ENCODE assay signal across 8 mouse cellular contexts in genomic region chr6:30546571-30547273, GRCm38 (mm10). TPM values are rescaled to one million over a fixed set of nuclear protein-coding genes. Genes with fewer than 3 reads are reported as not detected.
A peak's percentile ranks its signal among the peaks of the same experiment; 100 is the strongest.
DNase-seq lines count a peak whose midpoint lies in the region; ATAC-seq and TF ChIP-seq lines count a peak whose summit lies in the region.

No protein-coding gene starts in this region.

- TF ChIP-seq CTCF in lung, postnatal 0 days (IDR thresholded peaks at IDR 0.05) = no peak

- H3K27me3 ChIP-seq in hindbrain, embryonic 12.5 days = no peaks in the 10 kb centered on the region
- no peaks in the 10 kb centered on the region for H3K27me3 ChIP-seq in lung, postnatal 0 days (replicated peaks; ENCODE audit: insufficient read depth, low read length)

- peaks cover 40% of the 10 kb centered on the region for H3K4me1 ChIP-seq in hindbrain, embryonic 12.5 days
- no peaks in the 10 kb centered on the region for H3K4me1 ChIP-seq in lung, postnatal 0 days (ENCODE audit: insufficient read depth, low read depth, low read length)

- H3K27ac ChIP-seq in hindbrain, embryonic 12.5 days = peak overlapping the region; percentile 94
- H3K27ac ChIP-seq in lung, postnatal 0 days (ENCODE audit: low read length) = peak overlapping the region; percentile 11; the same call in 1 of the 2 replicates

- DNase-seq in kidney, postnatal 14 days = peak; percentile 37
- no peak for DNase-seq in kidney, postnatal 25 days
- peak; percentile 69 for DNase-seq in R1 (ENCODE audit: low read depth, low spot score)
- DNase-seq in embryo, embryonic 10.5 days (ENCODE audit: low spot score) = peak; percentile 82
- peak; percentile 71 for DNase-seq in lung, postnatal 0 days (ENCODE audit: low spot score)
- no peak for DNase-seq in gastrocnemius, postnatal 36 days

- H3K4me2 ChIP-seq in hindbrain, embryonic 12.5 days (replicated peaks) = peak overlapping the region; percentile 41
- peak overlapping the region; percentile 59 for H3K4me2 ChIP-seq in lung, postnatal 0 days (replicated peaks; ENCODE audit: low read depth, low read length)

- H3K9me3 ChIP-seq in hindbrain, embryonic 12.5 days (replicated peaks) = no peaks in the 10 kb centered on the region
- H3K9me3 ChIP-seq in lung, postnatal 0 days (ENCODE audit: low read length) = no peaks in the 10 kb centered on the region

- H3K4me3 ChIP-seq in hindbrain, embryonic 12.5 days = peak overlapping the region; percentile 15; the same call in 1 of the 2 replicates
- H3K4me3 ChIP-seq in lung, postnatal 0 days (ENCODE audit: low read depth, low read length) = peak overlapping the region; percentile 31

- WGBS in hindbrain, embryonic 12.5 days = 8% methylated on average over 17 of the region's 17 CpGs
- 15% methylated on average over 17 of the region's 17 CpGs for WGBS in lung, postnatal 0 days

- TF ChIP-seq EP300 in lung, postnatal 0 days (IDR thresholded peaks at IDR 0.05) = no peak

- intact Hi-C loops in gastrocnemius, postnatal 36 days (cut with DNase I) = loop anchor here (10.0 kb wide), 1 partner anchor 128 kb away; no protein-coding TSS in a partner anchor

- ATAC-seq in hindbrain, embryonic 12.5 days (ENCODE audit: low FRiP score) = peak; percentile 63
- peak; percentile 65 for ATAC-seq in lung, postnatal 0 days
- ATAC-seq in neutrophil, adult 5-6 weeks (ENCODE audit: extremely low read depth, insufficient number of reproducible peaks, low FRiP score, poor library complexity, severe bottlenecking) = peak; percentile 60; the same call in 1 of the 2 replicates

- H3K9ac ChIP-seq in hindbrain, embryonic 12.5 days = peak overlapping the region; percentile 50; the same call in 1 of the 2 replicates
- no peak overlapping the region for H3K9ac ChIP-seq in lung, postnatal 0 days (replicated peaks; ENCODE audit: low read depth)

- H3K36me3 ChIP-seq in hindbrain, embryonic 12.5 days = no peaks in the 10 kb centered on the region
- no peaks in the 10 kb centered on the region for H3K36me3 ChIP-seq in lung, postnatal 0 days (ENCODE audit: insufficient read depth, low read length)

RNA-seq across cellular contexts. Expression of gene Cpa2, which starts 5.3 kb away (rescaled TPM):
- polyA plus RNA-seq in hindbrain, embryonic 12.5 days (2016; fragmentation: Nextera tagmentation; extraction: Ambion mirVana) = 4.0 and 6.3 TPM in 2 replicates
- polyA plus RNA-seq in lung, postnatal 0 days (2015; fragmentation: Nextera tagmentation; extraction: Ambion mirVana) = 2.7 and 3.0 TPM in 2 replicates
- total RNA-seq in neutrophil, adult 5-6 weeks (2017) = not detected in 2 replicates
- total RNA-seq in gastrocnemius, postnatal 36 days (2021) = not detected

RNA-seq across cellular contexts. Expression of gene Cpa4, which starts 21.4 kb away (rescaled TPM):
- polyA plus RNA-seq in hindbrain, embryonic 12.5 days (2016; fragmentation: Nextera tagmentation; extraction: Ambion mirVana) = 1.7 and 1.9 TPM in 2 replicates
- polyA plus RNA-seq in lung, postnatal 0 days (2015; fragmentation: Nextera tagmentation; extraction: Ambion mirVana) = 0.05 and 0.07 TPM in 2 replicates
- total RNA-seq in neutrophil, adult 5-6 weeks (2017) = not detected in 2 replicates
- total RNA-seq in gastrocnemius, postnatal 36 days (2021) = not detected

RNA-seq across cellular contexts. Expression of gene Ssmem1, which starts 37.1 kb away (rescaled TPM):
- polyA plus RNA-seq in hindbrain, embryonic 12.5 days (2016; fragmentation: Nextera tagmentation; extraction: Ambion mirVana) = 0.21 and 0.34 TPM in 2 replicates
- 0.12 TPM in 1 of 2 replicates, not detected in the other for polyA plus RNA-seq in lung, postnatal 0 days (2015; fragmentation: Nextera tagmentation; extraction: Ambion mirVana)
- total RNA-seq in neutrophil, adult 5-6 weeks (2017) = 0.86 TPM in 1 of 2 replicates, not detected in the other
- under 1 TPM; 0.23 to 0.25 TPM for total RNA-seq in gastrocnemius, postnatal 36 days (2021)

RNA-seq across cellular contexts. Expression of gene Tmem209, which starts 37.1 kb away (rescaled TPM):
- 37.0 and 38.9 TPM in 2 replicates for polyA plus RNA-seq in hindbrain, embryonic 12.5 days (2016; fragmentation: Nextera tagmentation; extraction: Ambion mirVana)
- polyA plus RNA-seq in lung, postnatal 0 days (2015; fragmentation: Nextera tagmentation; extraction: Ambion mirVana) = 14.6 TPM in 2 replicates
- total RNA-seq in neutrophil, adult 5-6 weeks (2017) = 29.7 and 34.4 TPM in 2 replicates
- 10 to 100 TPM in 1 of 2 experiments, 1 to 10 TPM in 1; 6.7 to 10.2 TPM for total RNA-seq in gastrocnemius, postnatal 36 days (2021)

Comparison
In these comparisons a context has a peak if more than half of its experiments do, and no peak if none do; other contexts are left out.
1. DNase-seq: peak in kidney, postnatal 14 days (single experiment), R1 (single experiment), embryo, embryonic 10.5 days (single experiment) and lung, postnatal 0 days (single experiment); none in kidney, postnatal 25 days (0 of 2) and gastrocnemius, postnatal 36 days (0 of 2).
2. Peak in every context shown above with its lines, with median percentiles within 50 percentile points of each other: ATAC-seq.